In genomic region chr13:51792729-51793424, GRCm38 (mm10) we compare ENCODE assay signal across 8 mouse cellular contexts. TPM values are rescaled to one million over a fixed set of nuclear protein-coding genes. Genes with fewer than 3 reads are reported as not detected.
DNase-seq lines count a peak whose midpoint lies in the region; ATAC-seq lines count a peak whose summit lies in the region.

No protein-coding gene starts in this region.

- H3K9ac ChIP-seq in intestine, embryonic 15.5 days = peak overlapping the region; percentile 71
- H3K9ac ChIP-seq in neural tube, embryonic 13.5 days = peak overlapping the region; percentile 76

- H3K36me3 ChIP-seq in intestine, embryonic 15.5 days = no peaks in the 10 kb centered on the region
- no peaks in the 10 kb centered on the region for H3K36me3 ChIP-seq in neural tube, embryonic 13.5 days

- H3K27me3 ChIP-seq in intestine, embryonic 15.5 days (replicated peaks) = peaks cover 6% of the 10 kb centered on the region; the same call in 1 of the 2 replicates
- H3K27me3 ChIP-seq in neural tube, embryonic 13.5 days = peaks cover 16% of the 10 kb centered on the region

- peak overlapping the region; percentile 83 for H3K4me3 ChIP-seq in intestine, embryonic 15.5 days (replicated peaks)
- peak overlapping the region; percentile 86 for H3K4me3 ChIP-seq in neural tube, embryonic 13.5 days

- peak; percentile 68 for ATAC-seq in intestine, embryonic 15.5 days
- peak; percentile 29 for ATAC-seq in neural tube, embryonic 13.5 days (ENCODE audit: low read depth)

- H3K4me2 ChIP-seq in intestine, embryonic 15.5 days (replicated peaks) = peak overlapping the region; percentile 95
- H3K4me2 ChIP-seq in neural tube, embryonic 13.5 days = peak overlapping the region; percentile 82

- WGBS in intestine, embryonic 15.5 days = 2% methylated on average over 43 of the region's 43 CpGs
- under 1% methylated on average over 43 of the region's 43 CpGs for WGBS in neural tube, embryonic 13.5 days

- no peaks in the 10 kb centered on the region for H3K9me3 ChIP-seq in intestine, embryonic 15.5 days
- H3K9me3 ChIP-seq in neural tube, embryonic 13.5 days = no peaks in the 10 kb centered on the region

- peak; percentile 47 to 59 for DNase-seq in right cerebral cortex, postnatal 10 days (ENCODE audit: low spot score in 2 of 2)
- DNase-seq in right cerebral cortex, adult 18-20 months = no peak
- DNase-seq in cerebellum, adult 9-11 months = peak; percentile 84
- peak; percentile 80 for DNase-seq in gastrocnemius, postnatal 25 days
- DNase-seq in lung, adult 18-20 months = peak; percentile 55 to 56
- peak; percentile 82 to 87 for DNase-seq in thymus, postnatal 36 days

- H3K27ac ChIP-seq in intestine, embryonic 15.5 days = no peak overlapping the region
- peak overlapping the region; percentile 70 for H3K27ac ChIP-seq in neural tube, embryonic 13.5 days (replicated peaks)

- peaks cover 21% of the 10 kb centered on the region; the same call in 1 of the 2 replicates for H3K4me1 ChIP-seq in intestine, embryonic 15.5 days (replicated peaks)
- peaks cover 31% of the 10 kb centered on the region for H3K4me1 ChIP-seq in neural tube, embryonic 13.5 days (replicated peaks)

RNA-seq across cellular contexts. Expression of gene Sema4d, which starts 0.7 kb away (rescaled TPM):
- total RNA-seq in gastrocnemius, postnatal 25 days (2021) = 100 to 1,000 TPM; 132 to 144 TPM
- 6.2 and 7.0 TPM in 2 replicates for polyA plus RNA-seq in intestine, embryonic 15.5 days (2015; fragmentation: Nextera tagmentation; extraction: Ambion mirVana)
- 14.3 TPM in 2 replicates for polyA plus RNA-seq in neural tube, embryonic 13.5 days (2015; fragmentation: Nextera tagmentation; extraction: Ambion mirVana)

RNA-seq across cellular contexts. Expression of gene Gadd45g, which starts 53.6 kb away (rescaled TPM):
- 10 to 100 TPM; 15.3 to 17.4 TPM for total RNA-seq in gastrocnemius, postnatal 25 days (2021)
- polyA plus RNA-seq in intestine, embryonic 15.5 days (2015; fragmentation: Nextera tagmentation; extraction: Ambion mirVana) = 35.4 and 36.3 TPM in 2 replicates
- polyA plus RNA-seq in neural tube, embryonic 13.5 days (2015; fragmentation: Nextera tagmentation; extraction: Ambion mirVana) = 96.7 and 118 TPM in 2 replicates
